10 mouse cellular contexts compared by ENCODE assay signal in genomic region chr3:146352187-146352586, GRCm38 (mm10). TPM values are rescaled to one million over a fixed set of nuclear protein-coding genes. Genes with fewer than 3 reads are reported as not detected.
DNase-seq lines count a peak whose midpoint lies in the region; ATAC-seq and TF ChIP-seq lines count a peak whose summit lies in the region.
"Had no signal": no experiment of that assay in that cellular context is flagged by ENCODE, and none has a peak within 500 bp of the region (broad histone marks: within the 10 kb centered on the region; RNA-seq: fewer than 3 reads in every experiment).

No protein-coding gene starts in this region.

- WGBS in heart, adult 2 months: 58% methylated on average over 4 of the region's 4 CpGs
- 82% methylated on average over 4 of the region's 4 CpGs for WGBS in hindbrain, embryonic 12.5 days

- no peaks in the 10 kb centered on the region for H3K27me3 ChIP-seq in heart, adult 2 months (ENCODE audit: control insufficient read depth, insufficient read depth, low read length)
- H3K27me3 ChIP-seq in hindbrain, embryonic 12.5 days: peaks cover 11% of the 10 kb centered on the region
- H3K27me3 ChIP-seq: hindbrain, embryonic 15.5 days; neural tube, embryonic 12.5 days had no signal

- H3K27ac ChIP-seq in heart, adult 2 months: no peak overlapping the region
- no peak overlapping the region for H3K27ac ChIP-seq in hindbrain, embryonic 12.5 days
- H3K27ac ChIP-seq: hindbrain, embryonic 15.5 days; neural tube, embryonic 12.5 days had no signal

- H3K4me1 ChIP-seq in heart, adult 2 months (ENCODE audit: control insufficient read depth, insufficient read depth, low read length): no peaks in the 10 kb centered on the region
- no peaks in the 10 kb centered on the region for H3K4me1 ChIP-seq in hindbrain, embryonic 12.5 days
- H3K4me1 ChIP-seq: hindbrain, embryonic 15.5 days; neural tube, embryonic 12.5 days had no signal

- no peaks in the 10 kb centered on the region for H3K36me3 ChIP-seq in heart, adult 2 months (ENCODE audit: control insufficient read depth, insufficient read depth, low read length)
- H3K36me3 ChIP-seq in hindbrain, embryonic 12.5 days: no peaks in the 10 kb centered on the region
- H3K36me3 ChIP-seq: hindbrain, embryonic 15.5 days; neural tube, embryonic 12.5 days had no signal

- no peak overlapping the region for H3K9ac ChIP-seq in heart, adult 2 months (ENCODE audit: low read depth, low read length)
- no peak overlapping the region for H3K9ac ChIP-seq in hindbrain, embryonic 12.5 days
- H3K9ac ChIP-seq: hindbrain, embryonic 15.5 days; neural tube, embryonic 12.5 days had no signal

- H3K79me2 ChIP-seq in heart, adult 2 months (replicated peaks; ENCODE audit: control insufficient read depth, insufficient read depth, low read length): no peaks in the 10 kb centered on the region

- DNase-seq in heart, adult 2 months: peak; percentile 17 to 35
- DNase-seq in heart, adult 8-10 months (ENCODE audit: low spot score): no peak
- peak; percentile 7 to 39 for DNase-seq in CD8-positive naive resting alpha-beta T cell, adult 2 months (ENCODE audit: low read depth in 2 of 2, low spot score in 2 of 2)
- no peak for DNase-seq in urinary bladder, postnatal 25 days (ENCODE audit: low spot score)
- no peak for DNase-seq in layer of hippocampus, postnatal 10 days (ENCODE audit: low spot score in 2 of 2)

- peak; percentile 86 for ATAC-seq in common myeloid progenitor, adult 5-6 weeks (replicated peaks; ENCODE audit: low read depth, poor library complexity, severe bottlenecking)
- peak; percentile 96 for ATAC-seq in monocyte, adult 5-6 weeks (replicated peaks; ENCODE audit: insufficient number of reproducible peaks, low FRiP score, low TSS enrichment, poor library complexity, severe bottlenecking)
- ATAC-seq in hindbrain, embryonic 12.5 days (ENCODE audit: low FRiP score): no peak

- H3K4me3 ChIP-seq in heart, adult 2 months: no peak overlapping the region
- H3K4me3 ChIP-seq in hindbrain, embryonic 12.5 days: no peak overlapping the region
- H3K4me3 ChIP-seq: hindbrain, embryonic 15.5 days; neural tube, embryonic 12.5 days had no signal

- no peak for TF ChIP-seq EP300 in heart, adult 2 months (IDR thresholded peaks at IDR 0.05; ENCODE audit: insufficient read depth, low read depth, low read length)

- H3K4me2 ChIP-seq in hindbrain, embryonic 12.5 days (replicated peaks): no peak overlapping the region
- H3K4me2 ChIP-seq: hindbrain, embryonic 15.5 days; neural tube, embryonic 12.5 days had no signal

- TF ChIP-seq POLR2A in heart, adult 2 months (IDR thresholded peaks at IDR 0.05; ENCODE audit: insufficient read depth, low read depth, low read length): no peak

- H3K9me3 ChIP-seq in hindbrain, embryonic 12.5 days (replicated peaks): no peaks in the 10 kb centered on the region
- H3K9me3 ChIP-seq: hindbrain, embryonic 15.5 days; neural tube, embryonic 12.5 days had no signal

- TF ChIP-seq CTCF in heart, adult 2 months (IDR thresholded peaks at IDR 0.05): peak; percentile 70

- intact Hi-C loops in heart, adult 2 months (cut with DNase I): no loop called here

RNA-seq across cellular contexts. Expression of gene Ssx2ip, which starts 52.3 kb away (rescaled TPM):
- total RNA-seq in heart, adult 2 months (2021): 10 to 100 TPM; 12.5 to 14.1 TPM
- polyA plus RNA-seq in heart, adult 2 months (2012; rRNA removed): 3.1 and 4.1 TPM in 2 replicates
- 10 to 100 TPM; 13.1 to 17.5 (median 15.3) TPM for total RNA-seq in heart, adult 8-10 months (2022)
- total RNA-seq in common myeloid progenitor, adult 5-6 weeks (2017): 35.7 and 37.3 TPM in 2 replicates
- 1.3 to 10.4 TPM (median 2.9 TPM) in 3 replicates for total RNA-seq in monocyte, adult 5-6 weeks (2017)
- 100 to 1,000 TPM; 191 to 199 TPM for total RNA-seq in layer of hippocampus, postnatal 10 days (2021)
- 20.9 and 25.5 TPM in 2 replicates for polyA plus RNA-seq in hindbrain, embryonic 12.5 days (2016; fragmentation: Nextera tagmentation; extraction: Ambion mirVana)

Comparison
In these comparisons a context has a peak if more than half of its experiments do, and no peak if none do; other contexts are left out.
1. DNase-seq: peak in heart, adult 2 months (2 of 2) and CD8-positive naive resting alpha-beta T cell, adult 2 months (2 of 2); none in heart, adult 8-10 months (single experiment), urinary bladder, postnatal 25 days (single experiment) and layer of hippocampus, postnatal 10 days (0 of 2).